Mouse (Mus musculus): ENCODE measurements at regions not wholly inside any gene's neighbourhood (a gene's known extent, or its start where the extent isn't known, plus 50 kb on each side); places are given as distances from the start of the nearest gene placed in this dataset.

GRCm38 (mm10) chr7:136265691-136266090 is 549.5 kb upstream of the Mki67 start:
- Histone ChIP-seq H3K4me2 (ENCODE audit: low read depth, low read length) (no peak overlapping the region), H3K27ac (no peak overlapping the region), H3K27me3 (ENCODE audit: insufficient read depth, low read length) (no peaks in the 10 kb centered on the region), H3K4me3 (ENCODE audit: low read length) (no peak overlapping the region), H3K9ac (replicated peaks; ENCODE audit: low read length) (no peak overlapping the region), H3K4me1 (ENCODE audit: insufficient read depth, low read length) (peaks cover 4% of the 10 kb centered on the region; the same call in 1 of the 2 replicates), H3K9me3 (ENCODE audit: low read length) (no peaks in the 10 kb centered on the region), H3K36me3 (ENCODE audit: insufficient read depth, low read length) (no peaks in the 10 kb centered on the region)
- ATAC-seq (no peak), DNase-seq (ENCODE audit: low spot score) (no peak)
- WGBS = 36% methylated on average over 6 of the region's 6 CpGs
- no peak for TF ChIP-seq CTCF (IDR thresholded peaks at IDR 0.05; ENCODE audit: low read depth)

GRCm38 (mm10) chr7:136267716-136268489 is 551.7 kb upstream of the Mki67 start:
- Histone ChIP-seq H3K36me3 (ENCODE audit: insufficient read depth, low read length) (no peaks in the 10 kb centered on the region), H3K27ac (no peak overlapping the region), H3K9me3 (ENCODE audit: low read length) (no peaks in the 10 kb centered on the region), H3K4me3 (ENCODE audit: low read length) (no peak overlapping the region), H3K9ac (replicated peaks; ENCODE audit: low read length) (no peak overlapping the region), H3K27me3 (ENCODE audit: insufficient read depth, low read length) (no peaks in the 10 kb centered on the region), H3K4me1 (ENCODE audit: insufficient read depth, low read length) (peaks cover 4% of the 10 kb centered on the region; the same call in 1 of the 2 replicates), H3K4me2 (ENCODE audit: low read depth, low read length) (no peak overlapping the region)
- ATAC-seq (no peak), DNase-seq (ENCODE audit: low spot score) (peak; percentile 52)
- no peak for TF ChIP-seq CTCF (IDR thresholded peaks at IDR 0.05; ENCODE audit: low read depth)
- WGBS = 46% methylated on average over 7 of the region's 7 CpGs

GRCm38 (mm10) chr7:136275651-136276050 is 559.5 kb upstream of the Mki67 start:
- Histone ChIP-seq H3K27me3 (ENCODE audit: insufficient read depth, low read length) (no peaks in the 10 kb centered on the region), H3K4me2 (ENCODE audit: low read depth, low read length) (no peak overlapping the region), H3K36me3 (ENCODE audit: insufficient read depth, low read length) (no peaks in the 10 kb centered on the region), H3K9me3 (ENCODE audit: low read length) (no peaks in the 10 kb centered on the region), H3K4me3 (ENCODE audit: low read length) (no peak overlapping the region), H3K9ac (replicated peaks; ENCODE audit: low read length) (no peak overlapping the region), H3K27ac (no peak overlapping the region), H3K4me1 (ENCODE audit: insufficient read depth, low read length) (no peaks in the 10 kb centered on the region)
- 63% methylated on average over 10 of the region's 10 CpGs for WGBS
- DNase-seq (ENCODE audit: low spot score) (no peak), ATAC-seq (no peak)
- TF ChIP-seq CTCF (IDR thresholded peaks at IDR 0.05; ENCODE audit: low read depth) = no peak

GRCm38 (mm10) chr7:136283770-136284169 is 567.6 kb upstream of the Mki67 start:
- TF ChIP-seq CTCF (IDR thresholded peaks at IDR 0.05; ENCODE audit: low read depth) = 0 out of 2 replicates have a peak, but pooled peaks have one; percentile 5
- no peak for ATAC-seq
- Histone ChIP-seq H3K4me2 (ENCODE audit: low read depth, low read length) (no peak overlapping the region), H3K9ac (replicated peaks; ENCODE audit: low read length) (no peak overlapping the region), H3K27me3 (ENCODE audit: insufficient read depth, low read length) (no peaks in the 10 kb centered on the region), H3K9me3 (ENCODE audit: low read length) (no peaks in the 10 kb centered on the region), H3K4me1 (ENCODE audit: insufficient read depth, low read length) (no peaks in the 10 kb centered on the region), H3K36me3 (ENCODE audit: insufficient read depth, low read length) (no peaks in the 10 kb centered on the region), H3K27ac (no peak overlapping the region), H3K4me3 (ENCODE audit: low read length) (no peak overlapping the region)
- 89% methylated on average over 6 of the region's 6 CpGs for WGBS
- no peak for DNase-seq (ENCODE audit: low spot score)

GRCm38 (mm10) chr7:136285606-136286005 is 569.4 kb upstream of the Mki67 start:
- Histone ChIP-seq H3K9ac (replicated peaks; ENCODE audit: low read length) (no peak overlapping the region), H3K4me1 (ENCODE audit: insufficient read depth, low read length) (no peaks in the 10 kb centered on the region), H3K9me3 (ENCODE audit: low read length) (no peaks in the 10 kb centered on the region), H3K27ac (no peak overlapping the region), H3K27me3 (ENCODE audit: insufficient read depth, low read length) (no peaks in the 10 kb centered on the region), H3K4me2 (ENCODE audit: low read depth, low read length) (no peak overlapping the region), H3K4me3 (ENCODE audit: low read length) (no peak overlapping the region), H3K36me3 (ENCODE audit: insufficient read depth, low read length) (no peaks in the 10 kb centered on the region)
- ATAC-seq = no peak
- TF ChIP-seq CTCF (IDR thresholded peaks at IDR 0.05; ENCODE audit: low read depth) = no peak
- no peak for DNase-seq (ENCODE audit: low spot score)
- 94% methylated on average over 1 of the region's 1 CpGs for WGBS

GRCm38 (mm10) chr7:136293536-136294145 is 577.5 kb upstream of the Mki67 start:
- Histone ChIP-seq H3K9ac (replicated peaks; ENCODE audit: low read length) (no peak overlapping the region), H3K4me2 (ENCODE audit: low read depth, low read length) (no peak overlapping the region), H3K9me3 (ENCODE audit: low read length) (no peaks in the 10 kb centered on the region), H3K4me3 (ENCODE audit: low read length) (no peak overlapping the region), H3K36me3 (ENCODE audit: insufficient read depth, low read length) (no peaks in the 10 kb centered on the region), H3K4me1 (ENCODE audit: insufficient read depth, low read length) (no peaks in the 10 kb centered on the region), H3K27ac (no peak overlapping the region), H3K27me3 (ENCODE audit: insufficient read depth, low read length) (no peaks in the 10 kb centered on the region)
- DNase-seq (ENCODE audit: low spot score) (peak; percentile 35), ATAC-seq (peak; percentile 38; the same call in 1 of the 2 replicates)
- 51% methylated on average over 6 of the region's 6 CpGs for WGBS
- no peak for TF ChIP-seq CTCF (IDR thresholded peaks at IDR 0.05; ENCODE audit: low read depth)

- DNase-seq (ENCODE audit: low spot score) = peak; percentile 53
- H3K36me3 ChIP-seq (ENCODE audit: insufficient read depth, low read length) = no peaks in the 10 kb centered on the region
- no peak overlapping the region for H3K4me2 ChIP-seq (ENCODE audit: low read depth, low read length)
- peak; percentile 69 for TF ChIP-seq CTCF (IDR thresholded peaks at IDR 0.05; ENCODE audit: low read depth)
- no peaks in the 10 kb centered on the region for H3K27me3 ChIP-seq (ENCODE audit: insufficient read depth, low read length)
- no peak overlapping the region for H3K27ac ChIP-seq
- no peaks in the 10 kb centered on the region for H3K9me3 ChIP-seq (ENCODE audit: low read length)
- 38% methylated on average over 4 of the region's 4 CpGs for WGBS
- no peak for ATAC-seq
- no peaks in the 10 kb centered on the region for H3K4me1 ChIP-seq (ENCODE audit: insufficient read depth, low read length)
- no peak overlapping the region for H3K4me3 ChIP-seq (ENCODE audit: low read length)
- H3K9ac ChIP-seq (replicated peaks; ENCODE audit: low read length) = no peak overlapping the region
These were observed 578.3 kb upstream of the Mki67 start for GRCm38 (mm10) chr7:136294445-136294844.

Data from hindbrain, postnatal 0 days (tissue).